Mouse (Mus musculus) lung, embryonic 14.5 days (tissue): ENCODE measurements at regions not wholly inside any gene's neighbourhood (a gene's known extent, or its start where the extent isn't known, plus 50 kb on each side); places are given as distances from the start of the nearest gene placed in this dataset.
A peak's percentile ranks its signal among the peaks of the same experiment; 100 is the strongest.

ENCODE experiments used
- ATAC-seq: fragments of 200-750 bp; cut with Nextera tagmentation; 2 replicates; pipeline ENCODE4 v1.8.0; 2017; ENCODE audit warnings: mild to moderate bottlenecking, moderate TSS enrichment, moderate library complexity; ENCODE audit not compliant: insufficient read depth
- DNase-seq: peaks from one replicate; pipeline ENCODE4 v3.0.0-alpha.2; 2015
- H3K27ac ChIP-seq: fragments of 300-500 bp; sonication (generic); 2 replicates; pipeline ENCODE4 v1.5.1; 2014; ENCODE audit warnings: low read depth, mild to moderate bottlenecking, moderate library complexity
- H3K27me3 ChIP-seq: fragments of 300-500 bp; sonication (generic); 2 replicates; pipeline ENCODE4 v1.6.1; 2014; ENCODE audit warnings: low read length, control low read depth; ENCODE audit not compliant: insufficient read depth
- H3K36me3 ChIP-seq: fragments of 300-500 bp; sonication (generic); 2 replicates; pipeline ENCODE4 v1.6.1; 2014; ENCODE audit warnings: control low read depth; ENCODE audit not compliant: insufficient read depth
- H3K4me1 ChIP-seq: fragments of 300-500 bp; sonication (generic); 2 replicates; pipeline ENCODE4 v1.6.1; 2014; ENCODE audit warnings: antibody characterized with exemption, control low read depth; ENCODE audit not compliant: insufficient read depth
- H3K4me2 ChIP-seq: fragments of 300-500 bp; sonication (generic); 2 replicates; pipeline ENCODE4 v1.6.1; 2014; ENCODE audit warnings: mild to moderate bottlenecking
- H3K4me3 ChIP-seq: fragments of 300-500 bp; sonication (generic); 2 replicates; pipeline ENCODE4 v1.5.1; 2014; ENCODE audit warnings: low read depth, low read length
- H3K9ac ChIP-seq: fragments of 300-500 bp; sonication (generic); 2 replicates; pipeline ENCODE4 v1.6.1; 2014
- H3K9me3 ChIP-seq: fragments of 300-500 bp; sonication (generic); 2 replicates; pipeline ENCODE4 v1.6.1; 2016; ENCODE audit warnings: low read depth, low read length, control low read depth
- CTCF ChIP-seq: IDR thresholded peaks from 2 replicates; pipeline ENCODE4 v1.5.1; 2016; ENCODE audit warnings: antibody characterized with exemption, low read depth
- WGBS: fragments of 180-500 bp; shearing (Covaris S2); extraction: QIAGEN DNeasy Blood & Tissue Kit; methylation state at CpG from one replicate; pipeline ENCODE4 v1.1.7; 2014; 5-methylcytosine and 5-hydroxymethylcytosine counted together

DNA sequence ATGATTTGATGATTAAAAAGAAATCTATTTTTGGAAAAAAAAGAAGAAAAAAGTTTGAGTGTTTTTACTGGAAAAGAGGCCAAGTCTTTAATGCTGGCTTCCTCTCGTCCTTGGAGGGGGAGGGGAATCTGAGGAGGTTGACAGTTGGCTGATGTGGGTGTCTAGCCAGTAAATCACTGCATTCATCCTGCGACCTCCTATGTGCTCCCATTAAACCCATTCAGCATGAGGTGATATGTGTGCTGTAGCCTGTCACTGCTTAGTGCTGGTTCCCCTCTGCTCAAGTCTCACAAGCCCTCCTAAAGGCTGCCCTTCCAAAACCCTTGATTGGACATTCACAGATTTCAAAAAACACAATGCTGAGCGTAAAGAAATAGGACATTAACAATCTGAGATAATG is 68.7 kb downstream of the Atoh1 start:
- no peaks in the 10 kb centered on the region for H3K36me3 ChIP-seq
- no peak overlapping the region for H3K9ac ChIP-seq
- no peak overlapping the region for H3K4me3 ChIP-seq
- H3K4me2 ChIP-seq: no peak overlapping the region
- TF ChIP-seq CTCF: no peak
- ATAC-seq: no peak
- no peak for DNase-seq
- no peak overlapping the region for H3K27ac ChIP-seq
- H3K27me3 ChIP-seq: no peaks in the 10 kb centered on the region
- H3K4me1 ChIP-seq: no peaks in the 10 kb centered on the region
- no peaks in the 10 kb centered on the region for H3K9me3 ChIP-seq
- WGBS: 36% methylated on average over 3 of the region's 3 CpGs

DNA sequence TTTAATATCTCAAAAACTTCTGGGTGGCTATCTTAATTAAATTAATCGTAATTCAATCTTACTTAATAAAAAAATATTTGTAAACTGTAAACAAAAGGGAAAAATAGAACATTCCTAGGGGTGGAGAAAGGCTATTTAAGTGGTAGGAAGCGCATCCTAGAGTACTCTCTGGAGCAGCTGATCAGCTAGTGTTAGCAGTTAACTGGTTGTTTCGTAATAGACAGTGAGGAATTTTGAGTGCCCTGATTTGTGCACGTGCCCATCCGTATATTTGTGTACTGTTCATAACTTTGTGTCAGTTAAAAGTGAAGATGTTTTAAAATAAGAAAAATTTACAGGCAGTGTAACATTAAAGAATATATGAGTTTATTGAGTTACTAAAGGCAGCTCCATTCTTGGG is 69.9 kb downstream of the Atoh1 start:
- 45% methylated on average over 5 of the region's 5 CpGs for WGBS
- H3K27ac ChIP-seq: no peak overlapping the region
- no peaks in the 10 kb centered on the region for H3K4me1 ChIP-seq
- H3K4me3 ChIP-seq: peak overlapping the region; percentile 31
- no peak overlapping the region for H3K9ac ChIP-seq
- ATAC-seq: no peak
- H3K27me3 ChIP-seq: no peaks in the 10 kb centered on the region
- TF ChIP-seq CTCF: no peak
- no peak for DNase-seq
- H3K36me3 ChIP-seq: no peaks in the 10 kb centered on the region
- H3K4me2 ChIP-seq: peak overlapping the region; percentile 62
- H3K9me3 ChIP-seq: no peaks in the 10 kb centered on the region

DNA sequence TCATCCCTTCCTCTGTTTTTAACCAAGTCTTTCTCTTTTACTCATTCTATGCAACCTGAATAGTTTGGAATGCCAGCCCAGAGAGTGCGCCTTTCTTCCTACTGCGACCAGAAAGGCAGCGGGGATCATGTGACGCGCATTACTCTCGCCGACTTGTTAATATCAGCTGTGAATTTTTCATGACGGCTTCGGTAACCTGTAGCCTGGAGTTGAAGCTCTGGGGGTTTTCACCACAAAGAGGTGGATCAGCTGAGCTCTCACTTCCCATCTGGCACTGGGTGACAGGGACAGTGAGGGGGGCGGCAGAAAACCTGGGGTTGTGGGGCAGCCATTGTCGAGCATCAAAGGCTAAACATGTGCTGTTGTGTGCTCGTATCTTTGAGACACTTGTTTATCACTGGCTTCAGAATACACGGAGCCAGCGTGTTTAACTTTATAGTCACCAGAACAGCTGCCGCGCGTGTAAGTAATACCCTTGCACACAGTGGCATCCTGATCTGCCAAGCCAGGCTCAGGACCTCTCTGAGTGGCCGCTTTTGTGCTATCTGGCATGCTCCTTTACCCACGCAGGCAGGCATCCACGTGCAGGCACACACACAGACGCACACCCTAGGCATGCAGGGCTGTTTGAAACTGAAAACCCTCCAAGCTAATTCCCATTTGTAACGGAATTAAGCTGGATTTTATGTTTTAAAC is 70.5 kb downstream of the Atoh1 start:
- DNase-seq: peak; percentile 35
- ATAC-seq: peak; percentile 66; the same call in 1 of the 2 replicates
- H3K9me3 ChIP-seq: no peaks in the 10 kb centered on the region
- H3K4me1 ChIP-seq: no peaks in the 10 kb centered on the region
- 0 out of 2 replicates have a peak overlapping the region, but pooled peaks have one; percentile 4 for H3K9ac ChIP-seq
- H3K27me3 ChIP-seq: no peaks in the 10 kb centered on the region
- peak overlapping the region; percentile 62 for H3K4me2 ChIP-seq
- no peak overlapping the region for H3K27ac ChIP-seq
- H3K4me3 ChIP-seq: peak overlapping the region; percentile 31
- no peaks in the 10 kb centered on the region for H3K36me3 ChIP-seq
- TF ChIP-seq CTCF: no peak
- WGBS: 10% methylated on average over 22 of the region's 22 CpGs

DNA sequence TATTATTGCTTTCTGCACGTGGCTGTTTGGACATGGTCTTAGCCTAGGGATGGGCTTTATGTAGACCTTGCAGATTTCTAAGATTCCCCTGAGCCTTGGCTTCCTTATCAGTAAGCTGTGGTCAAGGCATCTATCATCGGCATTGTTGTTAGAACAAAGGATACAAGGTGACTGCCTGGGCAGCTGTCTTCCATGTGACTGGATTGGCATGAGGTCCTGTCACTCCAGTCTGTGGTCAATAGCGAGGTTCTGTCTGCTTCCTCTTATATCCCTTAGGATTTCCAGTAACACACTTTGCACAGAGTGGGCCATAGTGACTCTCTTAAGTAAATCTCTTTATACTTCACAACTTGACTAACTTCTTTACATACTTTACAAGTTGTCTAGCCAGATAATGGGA is 72.0 kb downstream of the Atoh1 start:
- Histone ChIP-seq H3K4me3 (no peak overlapping the region), H3K9me3 (no peaks in the 10 kb centered on the region), H3K9ac (no peak overlapping the region), H3K4me2 (no peak overlapping the region), H3K36me3 (no peaks in the 10 kb centered on the region), H3K4me1 (no peaks in the 10 kb centered on the region), H3K27me3 (no peaks in the 10 kb centered on the region), H3K27ac (no peak overlapping the region)
- ATAC-seq (no peak), DNase-seq (no peak)
- no peak for TF ChIP-seq CTCF
- 33% methylated on average over 3 of the region's 3 CpGs for WGBS

- no peaks in the 10 kb centered on the region for H3K4me1 ChIP-seq
- H3K9ac ChIP-seq: no peak overlapping the region
- ATAC-seq: no peak
- no peak overlapping the region for H3K4me2 ChIP-seq
- peak; percentile 31 for DNase-seq
- no peak for TF ChIP-seq CTCF
- H3K9me3 ChIP-seq: no peaks in the 10 kb centered on the region
- 86% methylated on average over 1 of the region's 1 CpGs for WGBS
- no peaks in the 10 kb centered on the region for H3K27me3 ChIP-seq
- H3K27ac ChIP-seq: no peak overlapping the region
- H3K4me3 ChIP-seq: no peak overlapping the region
- no peaks in the 10 kb centered on the region for H3K36me3 ChIP-seq
Measured at GRCm38 (mm10) chr6:64815115-64815514, 86.2 kb downstream of the Atoh1 start.

GRCm38 (mm10) chr6:64849097-64849648 is 120.2 kb downstream of the Atoh1 start:
- no peak for TF ChIP-seq CTCF
- ATAC-seq (no peak), DNase-seq (no peak)
- Histone ChIP-seq H3K27ac (no peak overlapping the region), H3K9me3 (no peaks in the 10 kb centered on the region), H3K4me2 (no peak overlapping the region), H3K4me1 (no peaks in the 10 kb centered on the region), H3K4me3 (no peak overlapping the region), H3K36me3 (no peaks in the 10 kb centered on the region), H3K9ac (no peak overlapping the region), H3K27me3 (no peaks in the 10 kb centered on the region)
- 73% methylated on average over 4 of the region's 4 CpGs for WGBS

- WGBS: 72% methylated on average over 4 of the region's 4 CpGs
- no peak for DNase-seq
- Histone ChIP-seq H3K27me3 (no peaks in the 10 kb centered on the region), H3K4me1 (no peaks in the 10 kb centered on the region), H3K9me3 (no peaks in the 10 kb centered on the region), H3K4me2 (no peak overlapping the region), H3K27ac (no peak overlapping the region), H3K4me3 (no peak overlapping the region), H3K36me3 (no peaks in the 10 kb centered on the region), H3K9ac (no peak overlapping the region)
- no peak for TF ChIP-seq CTCF
- ATAC-seq: no peak
Measured at GRCm38 (mm10) chr6:64862901-64863300, 134.0 kb downstream of the Atoh1 start.
